Mouse (Mus musculus) cerebellum, adult 2 months (tissue): ENCODE measurements around the gene Ank3. TPM values are rescaled to one million over a fixed set of nuclear protein-coding genes. Genes with fewer than 3 reads are reported as not detected.

ENCODE experiments used
- DNase-seq, 2 experiments: peaks; one replicate each; pipeline ENCODE4 v3.0.0; 2021
- H3K27ac ChIP-seq: fragments of 200-500 bp; 2 replicates; pipeline ENCODE4 v1.5.1; 2012; ENCODE audit warnings: low read length, control low read depth, inconsistent platforms; ENCODE audit not compliant: insufficient read depth
- H3K27me3 ChIP-seq: fragments of 200-500 bp; 2 replicates; pipeline ENCODE4 v1.6.1; 2012; ENCODE audit warnings: inconsistent platforms, mild to moderate bottlenecking, low read length, moderate library complexity; ENCODE audit not compliant: control insufficient read depth, insufficient read depth
- H3K4me1 ChIP-seq: fragments of 200-500 bp; 2 replicates; pipeline ENCODE4 v1.6.1; 2011; ENCODE audit warnings: low read length; ENCODE audit not compliant: control insufficient read depth, insufficient read depth
- H3K4me3 ChIP-seq: fragments of 200-500 bp; replicated peaks from 2 replicates; pipeline ENCODE3; 2011; ENCODE audit warnings: mild to moderate bottlenecking, low read depth, low read length, control low read depth; ENCODE audit not compliant: insufficient read depth
- CTCF ChIP-seq: fragments of 200-500 bp; IDR thresholded peaks from 2 replicates; pipeline ENCODE4 v1.5.1; 2011; ENCODE audit warnings: low read depth, mild to moderate bottlenecking, control low read depth, low read length, moderate library complexity, borderline replicate concordance; ENCODE audit not compliant: insufficient read depth
- POLR2A ChIP-seq: fragments of 200-500 bp; IDR thresholded peaks from 2 replicates; pipeline ENCODE4 v1.6.1; 2011; ENCODE audit warnings: low read length, control low read depth, borderline replicate concordance; ENCODE audit not compliant: insufficient read depth
- whole genome bisulfite sequencing: fragments of 180-500 bp; shearing (Covaris S2); methylation state at CpG from one replicate; pipeline ENCODE4 v1.1.7; 2018; 5-methylcytosine and 5-hydroxymethylcytosine counted together
- polyA plus RNA-seq: library from polyadenylated mRNA; depleted of rRNA; stranded (reverse); fragments of >200 nt; gene quantifications from 2 replicates; pipeline ENCODE4 v1.2.3, GENCODE M21; 2012

Gene Ank3
- polyA plus RNA-seq, 1 experiment, result 239 TPM

DNA sequence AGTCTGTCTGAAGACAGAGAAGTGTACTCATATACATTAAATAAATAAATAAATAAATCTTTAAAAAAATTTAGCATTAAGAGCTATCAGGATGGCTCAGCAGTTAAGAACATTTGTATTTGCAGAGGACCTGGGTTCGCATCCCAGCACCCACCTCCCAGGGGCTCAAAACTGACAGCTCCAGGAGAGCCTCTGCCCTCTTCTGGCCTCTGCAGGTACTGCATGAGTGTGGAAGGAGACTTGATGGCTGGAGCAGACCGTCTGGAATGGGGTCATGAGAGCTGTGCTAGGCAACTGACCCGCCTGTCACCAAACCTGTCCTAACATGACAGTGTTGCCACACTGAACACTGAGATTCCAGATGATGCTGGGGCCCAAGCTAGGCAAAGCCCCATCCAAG, 124.6 kb downstream of the Ank3 start:
- Histone ChIP-seq H3K27me3 (no peaks in the 10 kb centered on the region), H3K4me3 (no peak overlapping the region), H3K27ac (no peak overlapping the region), H3K4me1 (no peaks in the 10 kb centered on the region)
- TF ChIP-seq POLR2A (no peak), CTCF (peak; percentile 30; the same call in 1 of the 2 replicates)
- 83% methylated on average over 3 of the region's 3 CpGs for WGBS
- no peak for DNase-seq

DNA sequence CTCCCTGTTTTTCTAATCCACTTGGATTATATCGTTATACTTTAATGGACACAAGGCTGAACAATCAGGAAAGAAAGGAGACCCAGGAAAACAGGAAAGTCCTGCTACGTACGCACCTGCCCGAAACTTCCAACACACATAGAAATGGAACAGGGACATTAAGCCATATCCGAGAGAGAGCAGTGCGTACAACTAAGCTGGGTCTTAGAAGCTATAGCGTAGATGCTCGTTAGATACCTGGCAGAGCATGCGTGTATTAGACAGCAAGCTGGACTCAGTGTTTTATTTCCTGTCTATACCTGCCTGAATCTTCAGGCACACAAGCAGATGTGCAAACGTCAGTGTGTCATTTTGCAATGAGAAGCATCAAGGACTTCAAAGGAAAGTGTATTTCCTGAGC, 128.7 kb downstream of the Ank3 start:
- 92% methylated on average over 10 of the region's 10 CpGs for WGBS
- Histone ChIP-seq H3K27ac (no peak overlapping the region), H3K4me3 (no peak overlapping the region), H3K27me3 (no peaks in the 10 kb centered on the region), H3K4me1 (no peaks in the 10 kb centered on the region)
- no peak for DNase-seq
- TF ChIP-seq CTCF, result no peak
- TF ChIP-seq POLR2A, result no peak

DNA sequence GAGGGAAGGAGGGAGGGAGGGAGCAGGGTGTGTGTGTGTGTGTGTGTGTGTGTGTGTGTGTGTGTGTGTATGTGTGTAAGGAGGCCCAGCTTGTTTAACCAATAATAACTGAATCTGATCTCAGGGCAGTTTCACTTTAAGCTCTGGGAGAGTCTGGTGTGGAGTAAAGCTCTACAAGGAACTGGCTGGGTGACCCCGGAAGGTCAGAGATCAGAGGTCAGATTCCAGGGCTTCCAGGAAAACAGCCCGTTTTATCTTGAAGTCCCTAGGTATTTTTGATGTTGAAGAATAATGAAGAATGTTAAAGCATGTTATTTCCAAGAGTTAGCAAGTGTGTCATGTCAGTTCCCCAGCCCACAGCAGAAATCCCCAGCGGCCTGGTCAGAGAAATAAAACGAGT, 130.2 kb downstream of the Ank3 start:
- DNase-seq, result no peak
- Histone ChIP-seq H3K27ac (no peak overlapping the region), H3K4me3 (no peak overlapping the region), H3K4me1 (no peaks in the 10 kb centered on the region), H3K27me3 (no peaks in the 10 kb centered on the region)
- no peak for TF ChIP-seq CTCF
- no peak for TF ChIP-seq POLR2A
- 73% methylated on average over 4 of the region's 4 CpGs for WGBS

GRCm38 (mm10) chr10:69530326-69530725, 131.8 kb downstream of the Ank3 start:
- Histone ChIP-seq H3K27me3 (no peaks in the 10 kb centered on the region), H3K4me3 (no peak overlapping the region), H3K27ac (no peak overlapping the region), H3K4me1 (no peaks in the 10 kb centered on the region)
- DNase-seq, result no peak
- TF ChIP-seq POLR2A (no peak), CTCF (no peak)
- 87% methylated on average over 6 of the region's 6 CpGs for WGBS

GRCm38 (mm10) chr10:69531569-69531968, 133.0 kb downstream of the Ank3 start:
- Histone ChIP-seq H3K27me3 (no peaks in the 10 kb centered on the region), H3K27ac (no peak overlapping the region), H3K4me1 (no peaks in the 10 kb centered on the region), H3K4me3 (no peak overlapping the region)
- 83% methylated on average over 5 of the region's 5 CpGs for WGBS
- TF ChIP-seq CTCF, result peak; percentile 9; the same call in 1 of the 2 replicates
- no peak for TF ChIP-seq POLR2A
- peak in 1 of 2 experiments; percentile 11 for DNase-seq

- TF ChIP-seq CTCF, result no peak
- TF ChIP-seq POLR2A, result no peak
- DNase-seq, result no peak
- 91% methylated on average over 10 of the region's 10 CpGs for WGBS
- Histone ChIP-seq H3K4me3 (no peak overlapping the region), H3K4me1 (no peaks in the 10 kb centered on the region), H3K27ac (no peak overlapping the region), H3K27me3 (no peaks in the 10 kb centered on the region)
These were observed 133.7 kb downstream of the Ank3 start for GRCm38 (mm10) chr10:69532169-69532730.

DNA sequence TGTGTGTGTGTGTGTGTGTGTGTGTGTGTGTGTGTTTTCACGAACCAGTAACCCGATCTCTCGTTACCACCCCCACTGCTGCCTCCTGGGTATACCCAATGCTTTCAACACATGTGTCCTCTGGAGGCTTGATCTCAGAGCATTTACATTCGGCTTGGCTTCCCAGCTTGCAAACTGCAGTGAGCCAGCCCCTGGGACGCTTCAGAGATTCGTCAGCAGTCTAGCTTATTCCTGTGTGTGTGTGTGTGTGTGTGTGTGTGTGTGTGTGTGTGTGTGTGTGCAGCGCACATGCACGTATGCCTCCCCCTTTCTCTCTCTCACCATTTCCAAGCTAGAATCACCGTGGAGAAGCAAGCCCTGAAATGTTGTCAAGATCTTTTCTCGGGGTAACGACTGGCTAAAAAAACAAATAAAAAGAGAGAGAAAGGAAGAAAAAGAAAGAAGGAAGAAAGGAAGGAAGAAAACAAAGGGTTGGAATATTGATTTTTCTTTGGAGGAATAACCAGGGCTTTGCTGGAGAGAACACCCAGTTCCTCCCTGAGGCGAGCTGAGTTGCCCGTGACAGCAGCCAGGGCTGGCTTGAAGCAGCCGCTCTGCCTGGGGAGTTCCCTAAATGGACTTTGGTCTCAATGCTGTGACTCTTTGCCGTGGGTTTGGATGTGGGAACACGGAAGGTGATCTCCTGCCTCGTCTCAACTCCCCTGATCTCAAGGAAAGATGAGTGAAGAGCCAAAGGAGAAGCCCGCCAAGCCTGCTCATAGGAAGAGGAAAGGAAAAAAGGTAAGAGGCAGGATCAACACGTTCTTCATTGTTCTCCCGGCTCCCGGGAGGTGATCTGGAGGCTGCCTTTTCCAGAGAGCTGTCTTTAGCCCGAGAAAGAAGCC, 135.2 kb downstream of the Ank3 start:
- H3K4me3 ChIP-seq, result peak overlapping the region; percentile 77
- DNase-seq, result peak; percentile 51 to 67
- H3K27me3 ChIP-seq, result no peaks in the 10 kb centered on the region
- H3K4me1 ChIP-seq, result no peaks in the 10 kb centered on the region
- 0 out of 2 replicates have a peak overlapping the region, but pooled peaks have one; percentile 49 for H3K27ac ChIP-seq
- WGBS, result 1% methylated on average over 22 of the region's 22 CpGs
- no peak for TF ChIP-seq POLR2A
- TF ChIP-seq CTCF, result no peak

DNA sequence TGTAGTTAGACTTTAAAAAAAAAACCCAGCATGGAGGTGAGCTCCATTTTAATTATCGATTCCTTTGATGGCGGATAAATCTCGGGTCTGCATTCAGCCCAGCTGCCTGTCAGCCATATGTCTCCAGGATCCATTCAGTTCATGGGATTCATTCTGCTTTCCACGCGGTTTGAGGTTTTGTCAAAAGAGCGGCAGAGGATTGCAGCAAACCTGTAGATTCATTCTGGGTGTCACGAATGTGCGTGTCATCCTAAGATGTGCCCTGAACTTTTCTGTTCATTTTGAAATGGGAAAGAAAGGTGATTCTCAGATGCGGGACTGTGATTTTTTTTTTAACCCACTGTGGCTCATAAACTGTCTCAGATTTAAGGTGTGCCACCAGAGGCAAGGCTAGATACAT, 136.1 kb downstream of the Ank3 start:
- DNase-seq, result peak; percentile 17 to 21
- TF ChIP-seq CTCF, result no peak
- H3K27ac ChIP-seq, result no peak overlapping the region
- no peaks in the 10 kb centered on the region for H3K4me1 ChIP-seq
- WGBS, result 4% methylated on average over 9 of the region's 9 CpGs
- peak overlapping the region; percentile 68 for H3K4me3 ChIP-seq
- H3K27me3 ChIP-seq, result no peaks in the 10 kb centered on the region
